31 mouse cellular contexts compared by ENCODE assay signal in the genomic region with DNA sequence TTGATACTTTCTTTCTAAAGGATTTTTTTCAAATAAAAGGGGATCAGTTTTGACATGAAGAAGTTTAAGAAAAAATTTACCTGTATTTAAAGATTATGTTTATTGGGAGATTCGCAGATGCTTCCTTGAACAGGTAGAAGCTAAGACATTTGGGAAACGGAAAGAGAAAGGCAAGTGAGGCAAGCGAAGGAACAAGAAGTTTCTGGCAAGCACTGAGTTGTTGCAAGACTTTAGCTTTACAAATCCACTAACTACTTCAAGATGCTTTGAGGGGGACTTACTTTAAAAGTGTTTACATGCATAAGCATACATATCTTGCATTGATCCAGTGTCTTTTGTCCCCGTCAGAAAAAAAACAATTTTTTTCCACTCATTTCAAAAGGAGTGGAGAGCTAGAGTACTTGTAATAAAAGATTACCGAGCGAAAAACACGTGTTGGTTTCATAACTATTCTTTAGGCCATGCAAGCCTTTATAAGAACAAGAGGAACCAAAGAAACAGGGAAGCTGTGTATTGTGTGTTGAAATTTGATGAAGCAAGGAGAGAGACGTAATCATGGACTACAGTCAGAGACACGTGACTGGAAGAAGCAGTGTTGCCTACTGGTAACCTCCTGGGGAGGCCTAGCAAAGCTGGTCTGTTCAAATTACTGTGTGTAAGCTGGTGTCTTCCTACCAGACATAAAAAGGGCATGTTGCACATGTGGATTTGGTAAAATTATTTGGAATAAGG. TPM values are rescaled to one million over a fixed set of nuclear protein-coding genes. Genes with fewer than 3 reads are reported as not detected.
DNase-seq lines count a peak whose midpoint lies in the region; ATAC-seq and TF ChIP-seq lines count a peak whose summit lies in the region.
"Had no signal": no experiment of that assay in that cellular context is flagged by ENCODE, and none has a peak within 500 bp of the region (broad histone marks: within the 10 kb centered on the region; RNA-seq: fewer than 3 reads in every experiment).

No protein-coding gene starts in this region.

- no peak for ATAC-seq in embryonic facial prominence, embryonic 14.5 days (ENCODE audit: low read depth)
- peak; percentile 70 for ATAC-seq in liver, embryonic 16.5 days (ENCODE audit: low read depth)
- ATAC-seq in neutrophil, adult 5-6 weeks (ENCODE audit: extremely low read depth, insufficient number of reproducible peaks, low FRiP score, poor library complexity, severe bottlenecking): peak; percentile 96
- no peak for ATAC-seq in midbrain, embryonic 16.5 days
- ATAC-seq: CD4-positive, CD25-positive, alpha-beta regulatory T cell, adult 4 months; forebrain, postnatal 0 days; intestine, embryonic 15.5 days; midbrain, embryonic 13.5 days had no signal

- no peak overlapping the region for H3K4me3 ChIP-seq in embryonic facial prominence, embryonic 14.5 days (ENCODE audit: low read depth, low read length)
- no peak overlapping the region for H3K4me3 ChIP-seq in embryonic facial prominence, embryonic 10.5 days
- H3K4me3 ChIP-seq in lung, adult 2 months (replicated peaks; ENCODE audit: extremely low read depth, low read depth, low read length): no peak overlapping the region
- H3K4me3 ChIP-seq in liver, embryonic 16.5 days (ENCODE audit: low read depth, low read length): no peak overlapping the region
- H3K4me3 ChIP-seq in midbrain, embryonic 16.5 days (ENCODE audit: low read depth, low read length): no peak overlapping the region
- H3K4me3 ChIP-seq: embryonic facial prominence, embryonic 15.5 days; forebrain, embryonic 10.5 days; heart, embryonic 15.5 days; hindbrain, embryonic 15.5 days; intestine, embryonic 15.5 days; layer of hippocampus, adult 2 months; megakaryocyte, embryonic 14.5 days; midbrain, embryonic 13.5 days; neural tube, embryonic 13.5 days had no signal

- H3K27me3 ChIP-seq in embryonic facial prominence, embryonic 14.5 days (replicated peaks; ENCODE audit: control insufficient read depth, insufficient read depth, low read length): no peaks in the 10 kb centered on the region
- no peaks in the 10 kb centered on the region for H3K27me3 ChIP-seq in embryonic facial prominence, embryonic 10.5 days (replicated peaks; ENCODE audit: low read depth, poor library complexity, severe bottlenecking)
- H3K27me3 ChIP-seq in liver, embryonic 16.5 days (ENCODE audit: control insufficient read depth, insufficient read depth, low read depth, low read length): no peaks in the 10 kb centered on the region
- no peaks in the 10 kb centered on the region for H3K27me3 ChIP-seq in midbrain, embryonic 16.5 days (ENCODE audit: control insufficient read depth, insufficient read depth, low read depth, low read length)
- H3K27me3 ChIP-seq: embryonic facial prominence, embryonic 15.5 days; heart, embryonic 15.5 days; hindbrain, embryonic 15.5 days; intestine, embryonic 15.5 days; midbrain, embryonic 13.5 days; neural tube, embryonic 13.5 days had no signal

- peak; percentile 48 for DNase-seq in embryonic facial prominence, embryonic 14.5 days (ENCODE audit: low spot score)
- DNase-seq in embryonic facial prominence, embryonic 10.5 days (ENCODE audit: low spot score): no peak
- DNase-seq in lung, postnatal 25 days (ENCODE audit: low spot score): peak; percentile 59
- DNase-seq in lung, adult 2 months: no peak
- no peak for DNase-seq in left cerebral cortex, adult 8-10 months (ENCODE audit: low spot score in 2 of 2)
- DNase-seq: adrenal gland, postnatal 36 days; cerebellum, adult 18-20 months; cerebellum, postnatal 25 days; embryo, embryonic 11 days; forebrain, postnatal 0 days; gastrocnemius, postnatal 25 days; heart, postnatal 36 days; kidney, adult 8-10 months; kidney, postnatal 25 days; right cerebral cortex, adult 18-20 months; right cerebral cortex, postnatal 4 days; thymus, adult 18-20 months; thymus, postnatal 36 days had no signal

- no peak overlapping the region for H3K4me2 ChIP-seq in embryonic facial prominence, embryonic 14.5 days (ENCODE audit: low read depth, low read length)
- H3K4me2 ChIP-seq in liver, embryonic 16.5 days (ENCODE audit: low read depth, low read length): no peak overlapping the region
- no peak overlapping the region for H3K4me2 ChIP-seq in midbrain, embryonic 16.5 days (ENCODE audit: low read length)
- H3K4me2 ChIP-seq: embryonic facial prominence, embryonic 15.5 days; heart, embryonic 15.5 days; hindbrain, embryonic 15.5 days; intestine, embryonic 15.5 days; midbrain, embryonic 13.5 days; neural tube, embryonic 13.5 days had no signal

- H3K36me3 ChIP-seq in embryonic facial prominence, embryonic 14.5 days (ENCODE audit: control insufficient read depth, insufficient read depth, low read length): no peaks in the 10 kb centered on the region
- H3K36me3 ChIP-seq in embryonic facial prominence, embryonic 10.5 days (replicated peaks): no peaks in the 10 kb centered on the region
- no peaks in the 10 kb centered on the region for H3K36me3 ChIP-seq in liver, embryonic 16.5 days (ENCODE audit: control insufficient read depth, insufficient read depth)
- H3K36me3 ChIP-seq in midbrain, embryonic 16.5 days (ENCODE audit: control insufficient read depth, insufficient read depth, low read length): no peaks in the 10 kb centered on the region
- H3K36me3 ChIP-seq: embryonic facial prominence, embryonic 15.5 days; forebrain, embryonic 10.5 days; heart, embryonic 15.5 days; hindbrain, embryonic 15.5 days; intestine, embryonic 15.5 days; midbrain, embryonic 13.5 days; neural tube, embryonic 13.5 days had no signal

- no peaks in the 10 kb centered on the region for H3K4me1 ChIP-seq in embryonic facial prominence, embryonic 14.5 days (ENCODE audit: control insufficient read depth, insufficient read depth, low read length)
- no peaks in the 10 kb centered on the region for H3K4me1 ChIP-seq in embryonic facial prominence, embryonic 10.5 days
- H3K4me1 ChIP-seq in lung, adult 2 months (ENCODE audit: control insufficient read depth, insufficient read depth, low read length): no peaks in the 10 kb centered on the region
- H3K4me1 ChIP-seq in liver, embryonic 16.5 days (ENCODE audit: control insufficient read depth, low read depth, low read length): no peaks in the 10 kb centered on the region
- no peaks in the 10 kb centered on the region for H3K4me1 ChIP-seq in midbrain, embryonic 16.5 days (ENCODE audit: control insufficient read depth, insufficient read depth, low read length)
- H3K4me1 ChIP-seq: embryonic facial prominence, embryonic 15.5 days; forebrain, embryonic 10.5 days; heart, embryonic 15.5 days; hindbrain, embryonic 15.5 days; intestine, embryonic 15.5 days; megakaryocyte, embryonic 14.5 days; midbrain, embryonic 13.5 days; neural tube, embryonic 13.5 days had no signal

- no peak for TF ChIP-seq POLR2A in lung, adult 2 months (IDR thresholded peaks at IDR 0.05; ENCODE audit: borderline replicate concordance, extremely low read depth, low read depth, low read length)

- H3K9me3 ChIP-seq in embryonic facial prominence, embryonic 14.5 days (ENCODE audit: control insufficient read depth, low read length): no peaks in the 10 kb centered on the region
- H3K9me3 ChIP-seq in embryonic facial prominence, embryonic 10.5 days: no peaks in the 10 kb centered on the region
- no peaks in the 10 kb centered on the region for H3K9me3 ChIP-seq in liver, embryonic 16.5 days (replicated peaks; ENCODE audit: control insufficient read depth, low read length)
- no peaks in the 10 kb centered on the region for H3K9me3 ChIP-seq in midbrain, embryonic 16.5 days (replicated peaks; ENCODE audit: control insufficient read depth, low read length, poor library complexity, severe bottlenecking)
- H3K9me3 ChIP-seq: embryonic facial prominence, embryonic 15.5 days; forebrain, embryonic 10.5 days; heart, embryonic 15.5 days; hindbrain, embryonic 15.5 days; intestine, embryonic 15.5 days; midbrain, embryonic 13.5 days; neural tube, embryonic 13.5 days had no signal

- no peak overlapping the region for H3K27ac ChIP-seq in embryonic facial prominence, embryonic 14.5 days (replicated peaks; ENCODE audit: low read depth, low read length)
- H3K27ac ChIP-seq in embryonic facial prominence, embryonic 10.5 days (replicated peaks): no peak overlapping the region
- no peak overlapping the region for H3K27ac ChIP-seq in liver, embryonic 16.5 days (ENCODE audit: low read length)
- H3K27ac ChIP-seq in midbrain, embryonic 16.5 days (ENCODE audit: low read length): no peak overlapping the region
- H3K27ac ChIP-seq: embryonic facial prominence, embryonic 15.5 days; forebrain, embryonic 10.5 days; heart, embryonic 15.5 days; hindbrain, embryonic 15.5 days; intestine, embryonic 15.5 days; layer of hippocampus, adult 2 months; midbrain, embryonic 13.5 days; neural tube, embryonic 13.5 days had no signal

- no peak overlapping the region for H3K9ac ChIP-seq in embryonic facial prominence, embryonic 14.5 days (ENCODE audit: low read depth, low read length)
- no peak overlapping the region for H3K9ac ChIP-seq in liver, embryonic 16.5 days (ENCODE audit: low read depth, low read length)
- no peak overlapping the region for H3K9ac ChIP-seq in midbrain, embryonic 16.5 days (ENCODE audit: low read depth, low read length)
- H3K9ac ChIP-seq: embryonic facial prominence, embryonic 15.5 days; forebrain, postnatal 0 days; heart, embryonic 15.5 days; hindbrain, embryonic 15.5 days; intestine, embryonic 15.5 days; midbrain, embryonic 13.5 days; neural tube, embryonic 13.5 days had no signal

- TF ChIP-seq CTCF in lung, adult 2 months (IDR thresholded peaks at IDR 0.05; ENCODE audit: insufficient read depth, low read length): no peak

- 66% methylated on average over 9 of the region's 9 CpGs for WGBS in embryonic facial prominence, embryonic 14.5 days
- WGBS in embryonic facial prominence, embryonic 10.5 days: 88% methylated on average over 9 of the region's 9 CpGs
- WGBS in lung, adult 2 months: 71% methylated on average over 9 of the region's 9 CpGs
- 57% methylated on average over 9 of the region's 9 CpGs for WGBS in liver, embryonic 16.5 days (ENCODE audit: insufficient replicate concordance)
- 87% methylated on average over 9 of the region's 9 CpGs for WGBS in midbrain, embryonic 16.5 days

RNA-seq across cellular contexts. Expression of a gene that starts 49.0 kb away (rescaled TPM):
- polyA plus RNA-seq in embryonic facial prominence, embryonic 14.5 days (2014; fragmentation: Nextera tagmentation; extraction: Ambion mirVana): 14.3 and 15.1 TPM in 2 replicates
- 0.63 and 0.77 TPM in 2 replicates for polyA plus RNA-seq in embryonic facial prominence, embryonic 10.5 days (2016; fragmentation: Nextera tagmentation; extraction: Ambion mirVana)
- 1.6 and 3.1 TPM in 2 replicates for polyA plus RNA-seq in lung, adult 2 months (2012; rRNA removed)
- polyA plus RNA-seq in liver, embryonic 16.5 days (2015; fragmentation: Nextera tagmentation; extraction: Ambion mirVana): 3.1 and 3.3 TPM in 2 replicates
- 0.12 and 0.25 TPM in 2 replicates for total RNA-seq in neutrophil, adult 5-6 weeks (2017)
- 100 to 1,000 TPM; 130 to 169 (median 154) TPM for total RNA-seq in left cerebral cortex, adult 8-10 months (2022)
- polyA plus RNA-seq in midbrain, embryonic 16.5 days (2015; fragmentation: Nextera tagmentation; extraction: Ambion mirVana): 9.0 and 10.1 TPM in 2 replicates
- polyA plus RNA-seq: CD4-positive, CD25-positive, alpha-beta regulatory T cell, adult 4 months had no signal

Comparison
In these comparisons a context has a peak if more than half of its experiments do, and no peak if none do; other contexts are left out.
1. DNase-seq: peak in embryonic facial prominence, embryonic 14.5 days (single experiment) and lung, postnatal 25 days (single experiment); none in embryonic facial prominence, embryonic 10.5 days (single experiment), lung, adult 2 months (single experiment) and left cerebral cortex, adult 8-10 months (0 of 2).
2. ATAC-seq: peak in liver, embryonic 16.5 days (single experiment) and neutrophil, adult 5-6 weeks (single experiment); none in embryonic facial prominence, embryonic 14.5 days (single experiment) and midbrain, embryonic 16.5 days (single experiment).